Mouse (Mus musculus) heart, embryonic 11.5 days (tissue): Measurements from ENCODE around the gene Gtf3c5. TPM values are rescaled to one million over a fixed set of nuclear protein-coding genes. Genes with fewer than 3 reads are reported as not detected.

Experiments used
- ATAC-seq: fragments of 200-750 bp; cut with Nextera tagmentation; replicated peaks from 2 replicates; pipeline ENCODE4 v1.8.0; 2017; ENCODE audit warnings: moderate library complexity; ENCODE audit not compliant: insufficient number of reproducible peaks, low FRiP score, low TSS enrichment
- H3K27ac ChIP-seq: fragments of 300-500 bp; sonication (generic); 2 replicates; pipeline ENCODE4 v1.5.1; 2014; ENCODE audit warnings: mild to moderate bottlenecking, low read depth, low read length
- H3K27me3 ChIP-seq: fragments of 300-500 bp; sonication (generic); 2 replicates; pipeline ENCODE4 v1.6.1; 2014; ENCODE audit warnings: mild to moderate bottlenecking, low read length, mixed read lengths; ENCODE audit not compliant: control insufficient read depth, insufficient read depth
- H3K36me3 ChIP-seq: fragments of 300-500 bp; sonication (generic); 2 replicates; pipeline ENCODE4 v1.6.1; 2014; ENCODE audit warnings: mild to moderate bottlenecking, low read length, moderate library complexity, mixed read lengths; ENCODE audit not compliant: control insufficient read depth, insufficient read depth
- H3K4me1 ChIP-seq: fragments of 300-500 bp; sonication (generic); 2 replicates; pipeline ENCODE4 v1.6.1; 2014; ENCODE audit warnings: low read length; ENCODE audit not compliant: control insufficient read depth, insufficient read depth
- H3K4me2 ChIP-seq: fragments of 300-500 bp; sonication (generic); 2 replicates; pipeline ENCODE4 v1.6.1; 2014; ENCODE audit warnings: mild to moderate bottlenecking, moderate library complexity
- H3K4me3 ChIP-seq: fragments of 300-500 bp; sonication (generic); 2 replicates; pipeline ENCODE4 v1.5.1; 2014; ENCODE audit warnings: low read depth, low read length
- H3K9ac ChIP-seq: fragments of 300-500 bp; sonication (generic); 2 replicates; pipeline ENCODE4 v1.6.1; 2014; ENCODE audit warnings: mild to moderate bottlenecking, low read depth, low read length, moderate library complexity
- H3K9me3 ChIP-seq: fragments of 300-500 bp; sonication (generic); replicated peaks from 2 replicates; pipeline ENCODE4 v1.6.1; 2016; ENCODE audit warnings: low read length; ENCODE audit not compliant: control insufficient read depth
- WGBS: fragments of 180-500 bp; shearing (Covaris S2); extraction: QIAGEN DNeasy Blood & Tissue Kit; methylation state at CpG from one replicate; pipeline ENCODE4 v1.1.7; 2014; ENCODE audit not compliant: insufficient replicate concordance; 5-methylcytosine and 5-hydroxymethylcytosine counted together
- polyA plus RNA-seq: library from polyadenylated mRNA; unstranded; fragments of >200 nt; fragmentation: Nextera tagmentation; extraction: Ambion mirVana; gene quantifications from 2 replicates; pipeline ENCODE4 v1.2.1, GENCODE M21; 2014

The Gtf3c5 gene
- polyA plus RNA-seq, 1 experiment from 2014 or later: 22.5 TPM

- Histone ChIP-seq H3K27ac (no peak overlapping the region), H3K27me3 (no peaks in the 10 kb centered on the region), H3K4me2 (no peak overlapping the region), H3K9ac (no peak overlapping the region), H3K36me3 (no peaks in the 10 kb centered on the region), H3K9me3 (no peaks in the 10 kb centered on the region), H3K4me3 (no peak overlapping the region), H3K4me1 (peaks cover 25% of the 10 kb centered on the region)
- 92% methylated on average over 5 of the region's 5 CpGs for WGBS
- no peak for ATAC-seq
These were observed 20.0 kb upstream of the Gtf3c5 start for GRCm38 (mm10) chr2:28603542-28603941.

- no peak overlapping the region for H3K4me3 ChIP-seq
These were observed 18.4 kb upstream of the Gtf3c5 start for GRCm38 (mm10) chr2:28601720-28602590.

GRCm38 (mm10) chr2:28599569-28599900, 16.0 kb upstream of the Gtf3c5 start:
- Histone ChIP-seq H3K36me3 (no peaks in the 10 kb centered on the region), H3K4me3 (no peak overlapping the region), H3K4me2 (no peak overlapping the region), H3K9me3 (no peaks in the 10 kb centered on the region), H3K27me3 (no peaks in the 10 kb centered on the region; the same call in 1 of the 2 replicates), H3K4me1 (peaks cover 35% of the 10 kb centered on the region), H3K27ac (no peak overlapping the region), H3K9ac (no peak overlapping the region)
- ATAC-seq: no peak
- 50% methylated on average over 6 of the region's 6 CpGs for WGBS

More at GRCm38 (mm10) chr2:28601720-28602590, 18.4 kb upstream of the Gtf3c5 start:
- H3K27me3 ChIP-seq: no peaks in the 10 kb centered on the region
- H3K9me3 ChIP-seq: no peaks in the 10 kb centered on the region
- H3K4me2 ChIP-seq: 0 out of 2 replicates have a peak overlapping the region, but pooled peaks have one; percentile 9
- 15% methylated on average over 12 of the region's 12 CpGs for WGBS
- ATAC-seq: peak; percentile 74
- H3K27ac ChIP-seq: peak overlapping the region; percentile 24; the same call in 1 of the 2 replicates
- peak overlapping the region; percentile 48 for H3K9ac ChIP-seq
- H3K4me1 ChIP-seq: peaks cover 35% of the 10 kb centered on the region
- H3K36me3 ChIP-seq: no peaks in the 10 kb centered on the region

- Histone ChIP-seq H3K4me2 (peak overlapping the region; percentile 23), H3K4me1 (peaks cover 35% of the 10 kb centered on the region), H3K27me3 (no peaks in the 10 kb centered on the region; the same call in 1 of the 2 replicates), H3K4me3 (no peak overlapping the region), H3K27ac (peak overlapping the region; percentile 57; the same call in 1 of the 2 replicates), H3K36me3 (no peaks in the 10 kb centered on the region), H3K9me3 (no peaks in the 10 kb centered on the region), H3K9ac (peak overlapping the region; percentile 29; the same call in 1 of the 2 replicates)
- ATAC-seq: no peak
- 39% methylated on average over 12 of the region's 12 CpGs for WGBS
These were observed 15.4 kb upstream of the Gtf3c5 start for GRCm38 (mm10) chr2:28598692-28599568.

- Histone ChIP-seq H3K4me3 (no peak overlapping the region), H3K27me3 (no peaks in the 10 kb centered on the region; the same call in 1 of the 2 replicates), H3K4me2 (peak overlapping the region; percentile 23; the same call in 1 of the 2 replicates), H3K36me3 (no peaks in the 10 kb centered on the region), H3K9me3 (no peaks in the 10 kb centered on the region), H3K9ac (peak overlapping the region; percentile 4; the same call in 1 of the 2 replicates), H3K4me1 (peaks cover 35% of the 10 kb centered on the region), H3K27ac (peak overlapping the region; percentile 57)
- WGBS: 48% methylated on average over 7 of the region's 7 CpGs
- peak; percentile 86 for ATAC-seq
These were observed 14.4 kb upstream of the Gtf3c5 start for GRCm38 (mm10) chr2:28597733-28598547.

- Histone ChIP-seq H3K36me3 (no peaks in the 10 kb centered on the region), H3K27me3 (no peaks in the 10 kb centered on the region; the same call in 1 of the 2 replicates), H3K4me2 (no peak overlapping the region), H3K4me3 (no peak overlapping the region), H3K4me1 (peaks cover 29% of the 10 kb centered on the region), H3K9ac (no peak overlapping the region), H3K27ac (peak overlapping the region; percentile 22; the same call in 1 of the 2 replicates), H3K9me3 (no peaks in the 10 kb centered on the region)
- 85% methylated on average over 7 of the region's 7 CpGs for WGBS
- ATAC-seq: no peak
These were observed 13.4 kb upstream of the Gtf3c5 start for GRCm38 (mm10) chr2:28596998-28597397.

- ATAC-seq: no peak
- H3K4me1 ChIP-seq: peaks cover 24% of the 10 kb centered on the region
- 67% methylated on average over 7 of the region's 7 CpGs for WGBS
These were observed 12.5 kb upstream of the Gtf3c5 start for GRCm38 (mm10) chr2:28596021-28596420.

More at GRCm38 (mm10) chr2:28596021-28596420, 12.5 kb upstream of the Gtf3c5 start:
- Histone ChIP-seq H3K4me3 (no peak overlapping the region), H3K9ac (no peak overlapping the region), H3K9me3 (no peaks in the 10 kb centered on the region), H3K27me3 (peaks cover under 1% of the 10 kb centered on the region; the same call in 1 of the 2 replicates), H3K36me3 (no peaks in the 10 kb centered on the region), H3K27ac (no peak overlapping the region), H3K4me2 (no peak overlapping the region)
